Mouse (Mus musculus): ENCODE measurements around the gene Zic2. TPM values are rescaled to one million over a fixed set of nuclear protein-coding genes. Genes with fewer than 3 reads are reported as not detected.
"Not testable (repeated sequence)": the region's sequence is repeated elsewhere in the genome, so short reads cannot be mapped to it uniquely, and the experiment has no call there.

Zic2 gene
- polyA plus RNA-seq, 1 experiment = not detected

GRCm38 (mm10) chr14:122461500-122461899 is 13.7 kb upstream of the Zic2 start:
- H3K4me3 ChIP-seq (ENCODE audit: insufficient read depth, low read length) = no peak overlapping the region

GRCm38 (mm10) chr14:122461966-122462365 is 13.3 kb upstream of the Zic2 start:
- no peak for TF ChIP-seq POLR2A (IDR thresholded peaks at IDR 0.05; ENCODE audit: borderline replicate concordance, low read depth, low read length)
- TF ChIP-seq CTCF (IDR thresholded peaks at IDR 0.05; ENCODE audit: low read depth, low read length) = no peak
- H3K4me1 ChIP-seq (ENCODE audit: control insufficient read depth, insufficient read depth, low read length) = no peaks in the 10 kb centered on the region
- no peak overlapping the region for H3K4me3 ChIP-seq (ENCODE audit: insufficient read depth, low read length)
- no peak overlapping the region for H3K27ac ChIP-seq (ENCODE audit: insufficient read depth, low read depth, low read length)

More at GRCm38 (mm10) chr14:122461500-122461899, 13.7 kb upstream of the Zic2 start:
- Histone ChIP-seq H3K27ac (ENCODE audit: insufficient read depth, low read depth, low read length) (no peak overlapping the region), H3K4me1 (ENCODE audit: control insufficient read depth, insufficient read depth, low read length) (no peaks in the 10 kb centered on the region)
- no peak for TF ChIP-seq POLR2A (IDR thresholded peaks at IDR 0.05; ENCODE audit: borderline replicate concordance, low read depth, low read length)
- TF ChIP-seq CTCF (IDR thresholded peaks at IDR 0.05; ENCODE audit: low read depth, low read length) = no peak

GRCm38 (mm10) chr14:122462689-122463079 is 12.6 kb upstream of the Zic2 start:
- no peaks in the 10 kb centered on the region for H3K4me1 ChIP-seq (ENCODE audit: control insufficient read depth, insufficient read depth, low read length)
- TF ChIP-seq CTCF (IDR thresholded peaks at IDR 0.05; ENCODE audit: low read depth, low read length) = no peak
- no peak for TF ChIP-seq POLR2A (IDR thresholded peaks at IDR 0.05; ENCODE audit: borderline replicate concordance, low read depth, low read length)
- H3K4me3 ChIP-seq (ENCODE audit: insufficient read depth, low read length) = no peak overlapping the region
- H3K27ac ChIP-seq (ENCODE audit: insufficient read depth, low read depth, low read length) = no peak overlapping the region

GRCm38 (mm10) chr14:122463080-122463691 is 12.0 kb upstream of the Zic2 start:
- TF ChIP-seq POLR2A (IDR thresholded peaks at IDR 0.05; ENCODE audit: borderline replicate concordance, low read depth, low read length) = no peak
- TF ChIP-seq CTCF (IDR thresholded peaks at IDR 0.05; ENCODE audit: low read depth, low read length) = no peak
- H3K27ac ChIP-seq (ENCODE audit: insufficient read depth, low read depth, low read length) = no peak overlapping the region
- no peaks in the 10 kb centered on the region for H3K4me1 ChIP-seq (ENCODE audit: control insufficient read depth, insufficient read depth, low read length)
- peak overlapping the region; percentile 57 for H3K4me3 ChIP-seq (ENCODE audit: insufficient read depth, low read length)

- not testable (repeated sequence) for H3K4me1 ChIP-seq (ENCODE audit: control insufficient read depth, insufficient read depth, low read length); H3K27ac ChIP-seq (ENCODE audit: insufficient read depth, low read depth, low read length)
- peak overlapping the region; percentile 57 for H3K4me3 ChIP-seq (ENCODE audit: insufficient read depth, low read length)
Observed at GRCm38 (mm10) chr14:122463734-122464341, 11.4 kb upstream of the Zic2 start.

- Histone ChIP-seq H3K27ac (ENCODE audit: insufficient read depth, low read depth, low read length) (no peak overlapping the region), H3K4me3 (ENCODE audit: insufficient read depth, low read length) (peak overlapping the region; percentile 57), H3K4me1 (ENCODE audit: control insufficient read depth, insufficient read depth, low read length) (no peaks in the 10 kb centered on the region)
- no peak for TF ChIP-seq POLR2A (IDR thresholded peaks at IDR 0.05; ENCODE audit: borderline replicate concordance, low read depth, low read length)
- no peak for TF ChIP-seq CTCF (IDR thresholded peaks at IDR 0.05; ENCODE audit: low read depth, low read length)
Observed at GRCm38 (mm10) chr14:122464351-122464762, 10.9 kb upstream of the Zic2 start.

GRCm38 (mm10) chr14:122464763-122465741 is 10.2 kb upstream of the Zic2 start, which contains the start of gene Zic5:
Zic5 (minus strand) TSS chr14:122465677.
- no peak within 1 kb of the TSS for H3K27ac ChIP-seq (ENCODE audit: insufficient read depth, low read depth, low read length)
- no peak for TF ChIP-seq POLR2A (IDR thresholded peaks at IDR 0.05; ENCODE audit: borderline replicate concordance, low read depth, low read length)
- TF ChIP-seq CTCF (IDR thresholded peaks at IDR 0.05; ENCODE audit: low read depth, low read length) = no peak

GRCm38 (mm10) chr14:122465931-122466490 is 9.2 kb upstream of the Zic2 start:
- TF ChIP-seq CTCF (IDR thresholded peaks at IDR 0.05; ENCODE audit: low read depth, low read length) = no peak
- TF ChIP-seq POLR2A (IDR thresholded peaks at IDR 0.05; ENCODE audit: borderline replicate concordance, low read depth, low read length) = no peak
- Histone ChIP-seq H3K4me1 (ENCODE audit: control insufficient read depth, insufficient read depth, low read length) (no peaks in the 10 kb centered on the region), H3K27ac (ENCODE audit: insufficient read depth, low read depth, low read length) (no peak overlapping the region), H3K4me3 (ENCODE audit: insufficient read depth, low read length) (no peak overlapping the region)

More at GRCm38 (mm10) chr14:122464763-122465741, 10.2 kb upstream of the Zic2 start, which contains the start of gene Zic5:
- no peaks in the 10 kb centered on the region for H3K4me1 ChIP-seq (ENCODE audit: control insufficient read depth, insufficient read depth, low read length)
- peak within 1 kb of the TSS; percentile 57 for H3K4me3 ChIP-seq (ENCODE audit: insufficient read depth, low read length)

- peaks cover 2% of the 10 kb centered on the region; the same call in 1 of the 2 replicates for H3K4me1 ChIP-seq (ENCODE audit: control insufficient read depth, insufficient read depth, low read length)
- no peak overlapping the region for H3K27ac ChIP-seq (ENCODE audit: insufficient read depth, low read depth, low read length)
- H3K4me3 ChIP-seq (ENCODE audit: insufficient read depth, low read length) = no peak overlapping the region
- TF ChIP-seq POLR2A (IDR thresholded peaks at IDR 0.05; ENCODE audit: borderline replicate concordance, low read depth, low read length) (no peak), CTCF (IDR thresholded peaks at IDR 0.05; ENCODE audit: low read depth, low read length) (no peak)
Observed at GRCm38 (mm10) chr14:122466756-122467362, 8.4 kb upstream of the Zic2 start.
